Mouse (Mus musculus) heart, postnatal 14 days (tissue): ENCODE results near the gene Fam71a. TPM values are rescaled to one million over a fixed set of nuclear protein-coding genes. Genes with fewer than 3 reads are reported as not detected.
A peak's percentile ranks its signal among the peaks of the same experiment; 100 is the strongest.

ENCODE experiments used
- DNase-seq, 2 experiments: peaks; one replicate each; pipeline ENCODE4 v3.0.0; 2021 to 2022
- intact Hi-C: fragments of 180-260 bp; cut with DNase I; formaldehyde crosslinking; loops from one replicate; pipeline ENCODE4 v1.15.1; 2025
- long read RNA-seq, 2 experiments: library from polyadenylated mRNA; stranded (forward); transcript quantifications; one replicate each; pipeline ENCODE4 v2.0.0; 2021
- total RNA-seq, 2 experiments: library from RNA; stranded (reverse); gene quantifications; 2 replicates each; pipeline ENCODE4 v1.2.3; 2021

The Fam71a gene
- total RNA-seq = not detected
- long read RNA-seq, experiment 1 = 0 reads
- long read RNA-seq, experiment 2 = 0 reads

DNA sequence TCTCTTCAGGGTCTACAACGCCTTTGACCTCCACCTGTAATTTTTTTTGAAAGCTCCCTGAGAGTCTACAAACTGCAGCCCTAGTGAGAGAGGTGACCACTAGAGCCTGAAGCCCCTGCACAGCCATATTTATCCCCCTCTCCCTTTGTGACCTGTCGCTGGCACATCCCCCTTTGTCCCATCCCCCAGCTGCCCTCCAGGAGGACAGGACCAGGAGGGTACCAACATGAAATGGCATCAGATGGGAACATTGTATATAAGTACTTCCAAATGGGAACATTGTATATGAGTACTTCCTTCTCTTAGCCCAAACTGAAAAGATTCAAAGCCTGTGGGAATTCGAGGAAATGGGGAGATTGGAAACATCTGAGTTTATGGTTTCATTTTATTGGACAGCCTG, at the start of gene Fam71a:
Gene Fam71a, minus strand, starts transcription at position 101 of the 400 bp plus-strand sequence.
- intact Hi-C loops = no loop called here
- no peak for DNase-seq

DNA sequence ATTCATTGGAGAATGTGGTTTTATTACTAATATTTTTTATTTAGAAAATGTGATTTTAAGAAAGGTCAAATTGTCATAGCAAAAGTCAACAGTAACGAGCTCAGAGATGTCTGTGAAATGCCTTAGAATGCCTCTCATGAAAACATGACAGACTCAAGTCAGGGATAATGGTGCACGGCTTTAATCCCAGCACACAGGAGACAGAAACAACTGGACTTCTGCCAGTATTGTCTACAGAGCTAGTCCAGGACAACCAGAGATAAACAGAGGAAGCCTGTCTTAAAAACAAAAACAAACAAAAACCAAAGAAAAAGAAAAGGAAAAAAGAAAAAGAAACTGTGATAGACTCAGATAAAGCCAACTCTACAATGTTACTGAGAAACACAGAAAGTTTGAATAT, 46.5 kb upstream of the Fam71a start:
- no peak for DNase-seq
- intact Hi-C loops = no loop called here

DNA sequence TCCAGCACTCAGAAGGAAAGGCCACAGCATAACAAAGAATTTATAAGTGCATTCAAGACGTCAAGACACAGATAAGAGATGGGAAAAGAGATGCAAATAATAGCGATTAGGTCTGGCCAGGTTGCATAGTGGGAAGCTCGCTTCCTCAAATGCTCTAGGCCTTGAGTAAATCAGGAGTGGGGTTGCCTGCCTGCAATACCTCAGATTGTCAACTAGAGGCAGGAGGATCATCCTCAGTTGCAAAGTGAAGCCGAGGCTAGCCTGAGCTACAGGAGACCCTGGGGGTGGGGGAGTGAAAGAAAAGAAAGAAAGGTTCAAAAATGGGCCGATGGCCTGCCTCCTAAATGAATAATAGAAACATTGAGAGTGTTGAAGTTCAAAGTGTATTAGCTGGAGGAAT, 41.2 kb upstream of the Fam71a start:
- no peak for DNase-seq
- intact Hi-C loops = no loop called here

DNA sequence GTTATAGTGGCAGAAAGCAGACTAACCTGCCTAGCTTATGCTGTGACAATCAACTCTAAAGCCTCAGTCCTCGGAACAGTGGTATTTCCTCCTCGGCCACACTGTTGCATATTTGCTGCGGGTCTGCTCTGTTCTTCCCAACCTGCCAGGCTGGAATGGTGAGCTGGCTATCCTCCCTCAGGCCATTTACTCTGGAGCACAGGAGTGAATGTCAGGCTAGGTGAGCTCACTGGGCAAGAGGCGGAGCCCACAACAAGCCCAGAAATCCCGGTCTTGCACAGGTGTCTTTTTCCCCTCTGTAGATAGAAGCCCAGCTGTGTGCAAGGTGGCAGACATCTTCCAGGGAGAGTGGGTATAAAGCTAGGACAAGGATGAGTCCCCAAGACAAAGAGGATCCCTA, 40.3 kb upstream of the Fam71a start:
- no peak for DNase-seq
- intact Hi-C loops = no loop called here

DNA sequence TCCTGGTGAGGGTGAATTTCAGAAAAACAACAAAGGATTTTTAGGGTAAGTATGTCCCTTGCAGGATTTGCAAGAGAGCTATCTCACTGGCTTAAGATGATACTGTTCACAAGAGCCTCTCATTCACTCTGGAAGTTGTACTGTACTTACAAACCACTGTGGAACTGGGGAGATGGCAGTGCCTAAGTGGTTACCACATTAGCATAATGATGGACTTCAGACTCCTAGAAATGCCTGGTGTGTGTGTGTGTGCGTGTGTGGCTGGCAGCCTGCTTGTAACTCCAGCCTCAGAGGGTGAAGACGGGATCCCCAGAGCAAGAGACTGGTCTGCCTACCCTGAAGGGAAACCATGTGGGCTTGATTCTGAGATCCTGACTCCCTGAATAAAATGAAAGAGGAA, 38.9 kb upstream of the Fam71a start:
- no peak for DNase-seq
- intact Hi-C loops = no loop called here

DNA sequence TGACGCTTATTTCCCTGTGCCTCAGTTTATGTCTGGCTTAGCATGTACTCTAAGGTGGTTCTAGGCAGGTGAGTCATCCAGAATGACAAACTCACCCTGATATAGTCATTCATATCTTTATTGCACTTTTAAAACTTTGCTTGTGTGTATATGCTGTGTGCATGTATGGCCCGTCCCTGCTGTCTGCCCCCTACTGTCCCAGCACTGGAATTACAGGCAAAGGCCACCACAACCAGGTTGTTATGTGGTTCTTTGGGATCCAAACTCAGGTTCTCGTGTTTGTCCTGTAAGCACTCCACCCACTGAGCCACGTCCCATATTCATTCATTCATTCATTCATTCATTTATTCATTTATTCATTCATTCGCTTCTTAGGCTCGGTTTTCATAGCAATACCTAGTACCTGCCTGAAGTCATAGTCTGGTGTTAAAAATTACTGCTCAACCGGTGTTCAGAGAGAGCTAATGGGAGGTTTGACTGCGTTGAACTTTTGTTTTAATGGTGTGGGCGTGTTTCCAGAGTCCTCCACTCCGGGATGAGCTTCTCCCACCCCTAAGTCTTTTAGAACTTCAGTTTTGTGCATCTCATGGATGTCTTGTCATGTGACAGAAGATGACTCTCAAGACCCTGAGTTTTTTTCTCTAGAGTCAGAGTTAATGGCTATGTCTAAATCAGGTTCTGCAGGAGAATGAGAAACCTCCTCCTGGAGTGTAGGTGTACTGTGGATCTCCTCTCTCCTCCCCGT, 37.8 kb upstream of the Fam71a start:
- intact Hi-C loops = no loop called here
- DNase-seq = no peak

DNA sequence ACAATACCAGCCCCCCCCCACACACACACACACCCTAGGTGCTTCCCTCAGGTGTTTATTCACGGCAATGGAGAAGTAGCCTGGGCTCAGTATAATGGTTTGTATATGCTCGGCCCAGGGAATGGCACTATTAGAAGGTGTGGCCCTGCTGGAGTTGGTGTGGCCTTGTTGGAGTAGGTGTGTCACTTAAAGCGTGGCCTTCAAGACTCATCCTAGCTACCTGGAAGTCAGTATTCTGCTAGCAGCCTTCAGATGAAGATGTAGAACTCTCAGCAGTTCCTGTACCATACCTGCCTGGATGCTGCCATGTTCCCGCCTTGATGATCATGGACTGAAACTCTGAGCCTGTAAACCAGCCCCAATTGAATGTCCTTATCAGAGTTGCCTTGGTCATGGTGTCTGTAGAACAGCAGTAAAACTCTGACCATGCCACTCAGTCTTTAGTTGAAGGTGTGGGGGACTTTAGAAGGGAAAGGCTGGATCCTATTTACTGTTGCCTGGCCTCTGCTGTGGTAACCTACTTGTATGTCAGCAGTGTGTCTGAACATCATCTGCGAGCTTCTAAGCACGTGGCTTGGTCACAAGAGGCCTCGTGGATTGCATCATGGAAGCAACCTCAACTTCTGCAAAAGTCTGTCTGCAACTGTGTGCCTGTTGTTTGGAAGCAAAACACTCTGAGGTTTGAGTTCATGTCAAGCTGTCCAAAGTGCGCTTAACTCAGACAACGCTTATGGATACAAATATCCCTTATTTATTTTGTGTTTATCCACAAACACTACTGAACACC, 36.4 kb upstream of the Fam71a start:
- DNase-seq = no peak
- intact Hi-C loops = no loop called here

DNA sequence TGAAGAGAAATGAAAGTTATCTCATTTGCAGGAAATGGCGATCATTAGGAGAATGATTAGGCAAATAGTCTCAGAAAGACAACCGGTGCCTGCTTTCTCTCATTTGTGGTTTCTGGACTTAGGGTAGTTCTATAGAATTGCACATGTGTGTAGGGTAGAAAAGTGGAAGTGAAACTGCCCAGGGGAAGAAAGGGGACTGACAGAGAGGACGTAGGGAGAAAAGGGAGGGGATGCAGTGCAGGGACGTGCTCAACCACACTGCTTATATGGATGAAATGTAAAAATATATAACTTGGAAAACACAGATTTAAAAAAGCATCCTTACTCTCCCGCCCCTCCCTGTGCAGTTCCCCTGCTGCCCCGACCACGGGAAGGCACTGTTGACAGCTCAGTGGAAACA, 33.3 kb upstream of the Fam71a start:
- intact Hi-C loops = no loop called here
- DNase-seq = no peak

DNA sequence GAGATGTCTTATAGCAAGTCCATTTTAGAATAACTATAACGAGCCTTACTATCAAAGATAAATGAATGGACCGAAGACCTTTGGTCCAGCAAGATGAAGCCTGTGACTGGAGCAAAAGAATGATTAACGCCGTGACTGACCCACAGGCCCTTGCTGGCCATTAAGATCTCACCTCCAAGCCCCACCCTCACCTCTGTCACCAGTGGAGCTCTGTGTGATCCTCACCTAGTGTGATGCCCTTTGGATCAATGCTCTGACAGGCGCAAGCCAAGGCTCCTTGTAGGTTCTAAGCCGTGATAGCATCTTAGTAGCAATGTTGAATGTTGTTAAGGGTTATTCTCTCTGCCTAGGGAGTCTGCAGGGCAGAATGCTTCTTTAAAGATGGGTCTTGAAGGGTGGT, 31.4 kb upstream of the Fam71a start:
- intact Hi-C loops = no loop called here
- DNase-seq = no peak

DNA sequence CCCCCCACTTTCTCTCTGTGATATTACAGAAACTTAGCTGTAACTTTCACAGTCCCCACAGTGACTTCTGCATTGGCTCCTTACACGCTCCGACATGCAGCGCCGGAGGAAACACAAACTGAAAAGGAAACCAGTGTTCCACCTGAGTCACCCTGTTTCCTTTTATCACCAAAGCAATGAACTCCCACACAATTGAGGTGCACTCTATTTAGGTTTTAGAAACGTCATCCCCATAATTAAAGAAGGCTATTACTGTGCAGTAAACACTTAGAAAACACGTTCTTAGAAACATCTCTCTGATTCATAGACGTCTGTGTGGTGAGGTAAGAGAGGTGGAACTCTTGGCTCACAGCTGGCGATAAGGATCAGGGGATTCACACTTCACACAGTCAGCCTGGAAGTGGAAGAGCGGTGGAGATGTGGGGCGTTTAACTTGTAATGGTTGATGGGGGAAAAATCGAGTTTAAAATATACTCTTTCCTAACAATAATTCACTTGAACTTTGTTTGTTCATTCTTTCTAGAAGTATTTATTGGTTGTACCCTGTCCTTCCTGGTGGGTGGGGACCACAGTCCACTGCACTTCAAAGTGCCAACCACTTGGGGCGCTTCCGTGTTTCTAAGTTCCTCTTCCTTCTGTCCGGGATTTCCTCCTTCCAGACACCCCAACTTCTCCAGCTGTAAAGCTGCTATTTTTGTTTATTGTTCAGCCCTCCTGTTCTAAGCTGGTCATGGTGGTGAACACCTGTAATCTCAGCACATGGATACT, 29.2 kb upstream of the Fam71a start:
- intact Hi-C loops = no loop called here
- DNase-seq = peak in 1 of 2 experiments; percentile 32

DNA sequence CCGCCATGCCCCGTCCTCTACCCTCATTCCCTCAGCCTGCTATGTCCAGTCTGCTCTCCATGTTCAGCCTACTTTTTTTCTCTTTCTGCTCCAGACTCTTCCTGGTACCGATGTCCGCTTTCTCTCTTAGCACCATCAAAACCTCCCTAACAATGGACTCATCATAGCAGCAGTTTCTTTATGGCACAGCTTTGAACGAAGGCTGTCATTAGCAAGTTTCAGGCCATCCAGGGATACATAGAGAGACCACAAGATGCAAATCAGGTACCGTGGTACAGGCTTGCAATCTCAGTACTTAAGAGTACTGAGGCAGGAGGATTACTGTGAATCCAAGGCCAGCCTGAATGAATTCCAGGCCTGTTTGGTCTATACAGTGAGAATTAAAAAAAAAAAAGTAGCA, 28.1 kb upstream of the Fam71a start:
- intact Hi-C loops = no loop called here
- DNase-seq = no peak

DNA sequence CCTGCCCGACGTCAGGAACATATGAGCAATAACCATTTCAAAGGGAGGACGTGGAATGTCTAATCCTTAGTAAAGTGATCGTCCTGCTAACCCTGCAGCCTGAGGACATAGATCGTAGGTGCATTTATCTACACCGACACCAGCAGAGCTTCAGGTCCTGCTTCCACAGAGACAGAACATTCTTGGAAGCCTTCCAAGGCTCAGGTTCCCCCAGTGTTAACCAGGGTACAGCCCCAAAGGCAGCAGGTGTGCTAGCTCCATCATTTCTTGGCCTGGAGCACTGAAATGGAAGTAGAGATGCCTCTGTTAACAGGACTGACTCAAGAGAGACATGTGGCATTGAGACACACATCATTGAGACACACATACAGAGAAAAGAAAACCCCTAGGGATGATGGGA, 27.6 kb upstream of the Fam71a start:
- intact Hi-C loops = no loop called here
- no peak for DNase-seq

DNA sequence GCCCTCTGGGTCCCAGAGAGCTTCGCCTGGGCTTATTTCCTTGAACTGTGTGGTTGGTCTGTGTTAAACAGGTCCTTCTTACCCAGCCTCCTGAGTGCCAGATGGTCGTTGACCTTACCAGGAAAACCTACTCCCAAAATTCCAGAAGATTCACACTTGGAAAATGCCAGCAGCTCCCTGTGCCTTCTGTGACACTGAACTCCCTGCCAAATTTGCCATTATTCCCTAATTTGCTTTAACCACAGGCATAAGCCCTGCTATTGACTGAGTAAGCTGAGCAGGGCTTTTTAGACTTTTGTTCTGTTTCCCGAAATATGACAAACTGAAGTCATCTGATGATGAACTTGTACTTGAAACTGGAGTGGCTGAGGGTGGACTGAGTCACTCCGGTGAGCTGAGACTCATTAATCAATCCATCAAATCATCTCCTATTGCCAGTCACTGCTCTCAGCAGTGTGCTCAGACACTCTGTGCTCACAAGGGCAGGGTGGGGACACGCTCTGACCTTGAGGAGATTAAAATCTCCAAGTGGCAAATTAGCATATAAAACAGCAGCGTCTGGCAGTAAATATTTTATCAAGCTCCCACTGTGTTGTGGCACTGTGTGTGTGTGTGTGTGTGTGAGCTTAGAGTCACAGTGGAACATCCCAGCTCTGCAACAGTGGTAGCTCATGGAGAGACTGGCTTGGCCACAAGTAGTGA, 25.2 kb upstream of the Fam71a start:
- intact Hi-C loops = no loop called here
- no peak for DNase-seq

DNA sequence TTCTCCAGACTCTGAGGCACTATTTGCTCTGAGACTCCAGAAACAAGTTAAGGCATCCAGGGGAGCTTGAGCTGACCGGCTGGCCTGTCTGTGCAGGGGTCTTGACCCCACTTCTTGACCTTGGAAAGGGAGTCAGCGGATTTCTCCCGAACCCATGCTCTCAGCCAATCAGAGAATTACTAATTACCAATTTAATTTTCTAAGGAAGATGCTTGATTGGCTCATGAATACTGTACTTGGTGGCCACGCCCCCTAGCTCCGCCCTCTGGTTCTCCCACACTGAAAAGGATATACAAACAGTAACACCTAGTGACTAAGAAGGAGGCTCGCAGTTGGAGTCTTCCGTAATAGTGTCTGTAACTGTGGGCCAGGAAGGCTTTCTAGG, 21.8 kb upstream of the Fam71a start:
- intact Hi-C loops = no loop called here
- peak; percentile 43 to 55 for DNase-seq

DNA sequence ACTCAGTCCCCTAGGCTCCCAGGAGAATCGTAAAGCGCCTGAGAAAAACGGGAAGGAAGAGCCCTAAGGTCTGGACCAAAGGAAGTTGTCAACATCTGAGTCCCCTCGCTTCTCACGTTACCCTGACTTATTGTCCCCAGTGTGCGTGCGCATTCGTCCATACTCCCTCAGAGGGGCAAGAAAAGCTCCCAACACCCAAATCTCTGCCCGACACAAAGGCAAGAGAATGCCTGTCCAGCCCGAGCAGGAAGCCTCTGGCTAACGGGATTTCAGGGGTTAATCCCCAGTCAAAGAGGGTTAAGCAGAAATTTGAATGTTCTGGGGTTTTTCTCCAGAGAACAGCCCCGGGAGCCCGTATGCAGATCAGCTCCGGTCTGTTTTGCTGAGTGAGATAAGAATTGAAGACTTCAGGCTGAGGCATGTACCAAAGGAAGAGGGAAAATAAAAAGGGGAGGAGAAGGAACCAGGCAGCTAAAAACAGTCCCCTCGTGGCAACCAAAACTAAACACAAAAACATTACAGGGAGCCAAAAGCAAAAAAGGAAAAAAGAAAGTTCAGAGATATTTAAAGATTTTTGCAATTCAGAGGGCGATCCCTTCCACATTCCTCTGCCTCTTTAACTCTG, 21.3 kb upstream of the Fam71a start:
- intact Hi-C loops = loop anchor here (2.0 kb wide), 1 partner anchor 37 kb away; no protein-coding TSS in a partner anchor

DNA sequence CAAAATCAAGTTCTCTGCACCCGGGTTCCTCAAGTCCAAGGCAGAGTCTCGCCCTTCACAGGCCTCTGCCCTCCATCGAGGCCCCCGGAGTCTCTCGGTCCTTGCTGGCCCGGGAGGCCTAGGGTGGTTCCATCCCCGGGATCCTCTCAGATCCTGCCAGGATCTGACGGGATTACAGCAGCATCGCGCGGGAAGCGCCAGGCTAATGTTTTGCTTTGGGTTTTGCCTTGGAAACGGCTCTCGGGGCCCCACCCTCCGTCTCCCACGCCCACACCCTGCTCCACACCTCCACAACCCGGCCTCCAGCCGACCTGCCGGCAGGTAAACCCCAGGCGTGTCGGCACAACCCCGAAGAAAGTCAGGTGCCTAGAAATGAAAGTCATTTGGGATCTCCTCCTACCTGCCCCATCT, 20.2 kb upstream of the Fam71a start:
- intact Hi-C loops = loop anchor here (2.0 to 5.0 kb wide), 2 partner anchors 38 to 87 kb away; no protein-coding TSS in a partner anchor
- DNase-seq = peak; percentile 33 to 41

More for the DNA sequence above, 21.3 kb upstream of the Fam71a start:
- DNase-seq = peak; percentile 32 to 37

DNA sequence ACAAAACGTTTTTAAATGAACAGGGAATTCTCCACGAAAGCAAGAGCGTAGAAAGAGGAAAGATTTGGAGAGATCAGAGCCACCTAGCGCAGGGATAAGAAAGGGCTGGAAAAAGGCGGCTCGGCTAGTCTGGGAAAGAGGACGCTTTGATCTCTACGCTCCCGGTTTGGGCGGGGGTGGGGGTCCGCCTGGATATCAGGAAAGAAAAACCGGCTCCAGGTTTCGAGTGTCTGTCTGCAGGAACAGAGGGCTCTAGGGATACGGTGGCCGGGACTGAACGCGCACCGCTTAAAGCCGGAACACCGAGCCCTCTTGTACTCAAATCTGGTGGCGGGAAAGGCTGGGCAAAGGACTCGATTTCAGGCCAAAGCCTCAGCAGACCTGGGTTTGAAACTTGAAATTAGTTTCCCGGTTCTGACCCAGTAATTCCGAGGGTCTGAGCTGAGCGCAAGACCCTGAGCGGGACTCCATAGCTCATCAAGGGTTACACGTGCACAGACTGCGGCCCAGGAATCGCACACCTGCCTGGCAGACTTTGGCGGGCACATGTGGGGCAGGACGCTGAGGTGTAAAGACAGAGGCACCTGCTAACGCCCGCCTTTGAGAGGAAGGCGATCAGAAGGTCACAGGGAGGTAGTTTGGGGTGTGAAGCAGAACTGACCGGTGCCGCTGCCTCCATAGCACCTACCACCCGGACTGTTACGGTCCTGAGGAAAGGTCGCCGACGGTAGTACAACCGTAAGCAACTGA, 19.6 kb upstream of the Fam71a start:
- intact Hi-C loops = loop anchor here (2.0 to 5.0 kb wide), 2 partner anchors 39 to 88 kb away; no protein-coding TSS in a partner anchor
- DNase-seq = peak; percentile 23 to 48

DNA sequence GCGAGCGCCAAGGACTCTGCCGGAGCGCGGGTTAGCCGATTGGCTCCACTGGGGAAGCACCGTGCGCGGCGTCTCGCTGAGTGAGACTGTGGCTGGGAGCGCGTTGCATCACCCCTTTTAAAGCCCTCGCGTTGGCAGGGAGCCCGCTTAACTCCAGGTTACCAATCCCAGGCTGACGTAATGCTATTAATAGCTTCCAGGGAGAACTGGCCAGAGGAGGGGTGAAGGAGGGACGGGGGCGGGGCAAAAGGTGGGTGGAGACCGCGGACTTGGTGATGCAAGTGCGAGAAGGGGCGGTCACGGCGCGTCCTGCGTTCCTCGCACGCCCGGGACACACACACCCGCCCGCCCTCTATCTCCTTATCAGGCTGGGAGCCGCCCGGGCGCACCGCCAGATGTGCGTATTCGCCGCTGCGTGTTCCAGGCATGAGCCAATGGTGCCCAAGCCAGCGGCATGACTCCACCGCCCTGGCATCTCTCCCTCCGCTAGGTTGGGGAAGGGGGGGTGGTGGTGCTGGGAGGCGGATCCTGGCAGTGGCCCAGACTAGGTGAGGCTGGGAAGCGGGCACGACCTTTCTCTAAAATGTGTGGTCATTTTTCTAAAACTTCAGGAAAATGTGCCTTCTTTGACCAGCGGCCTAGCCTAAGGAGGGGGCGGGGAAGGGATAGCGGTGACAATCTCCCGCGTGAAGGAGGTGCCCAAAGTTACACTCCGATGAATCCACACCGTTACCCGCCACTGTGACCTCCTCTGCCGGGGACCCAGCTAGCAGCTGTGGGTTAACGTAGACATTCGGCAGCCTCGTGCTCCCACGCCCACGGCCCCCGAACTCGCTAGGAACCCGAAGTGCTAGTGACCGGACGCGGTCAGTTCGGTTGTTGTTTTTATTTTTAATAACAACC, 18.8 kb upstream of the Fam71a start:
- DNase-seq = peak; percentile 99
- intact Hi-C loops = loop anchor here (2.0 to 5.0 kb wide), 2 partner anchors 39 to 89 kb away; no protein-coding TSS in a partner anchor
